Mouse (Mus musculus) monocyte, adult 2 months (primary cell): Measurements from ENCODE around the gene Scn3b.

ENCODE experiments used
- DNase-seq, 2 experiments: peaks; one replicate each; pipeline ENCODE4 v3.0.0; 2022; ENCODE audit warnings: low spot score in 2 of 2, low read depth in 1 of 2

Gene Scn3b

GRCm38 (mm10) chr9:40268040-40268747 is 823 bp upstream of the Scn3b start:
- DNase-seq, result no peak

- no peak for DNase-seq
Observed at GRCm38 (mm10) chr9:40268748-40269102, 292 bp upstream of the Scn3b start.

- no peak for DNase-seq
Observed at GRCm38 (mm10) chr9:40269880-40270279, 863 bp downstream of the Scn3b start.

GRCm38 (mm10) chr9:40271075-40271474 is 2.1 kb downstream of the Scn3b start:
- no peak for DNase-seq

GRCm38 (mm10) chr9:40272822-40273221 is 3.8 kb downstream of the Scn3b start:
- DNase-seq, result no peak

- DNase-seq, result no peak
Observed at GRCm38 (mm10) chr9:40275904-40276303, 6.9 kb downstream of the Scn3b start.

- no peak for DNase-seq
Observed at GRCm38 (mm10) chr9:40277671-40278070, 8.7 kb downstream of the Scn3b start.

- DNase-seq, result no peak
Observed at GRCm38 (mm10) chr9:40279438-40279837, 10.4 kb downstream of the Scn3b start.

GRCm38 (mm10) chr9:40282968-40283367 is 14.0 kb downstream of the Scn3b start:
- no peak for DNase-seq

- no peak for DNase-seq
Observed at GRCm38 (mm10) chr9:40292475-40292874, 23.5 kb downstream of the Scn3b start.

- no peak for DNase-seq
Observed at GRCm38 (mm10) chr9:40293286-40293685, 24.3 kb downstream of the Scn3b start.

GRCm38 (mm10) chr9:40293740-40294139 is 24.7 kb downstream of the Scn3b start:
- no peak for DNase-seq

- DNase-seq, result no peak
Observed at GRCm38 (mm10) chr9:40294210-40294609, 25.2 kb downstream of the Scn3b start.

GRCm38 (mm10) chr9:40294866-40295265 is 25.8 kb downstream of the Scn3b start:
- no peak for DNase-seq

- no peak for DNase-seq
Observed at GRCm38 (mm10) chr9:40296251-40296650, 27.2 kb downstream of the Scn3b start.

- DNase-seq, result no peak
Observed at GRCm38 (mm10) chr9:40297969-40298368, 29.0 kb downstream of the Scn3b start.

- DNase-seq, result no peak
Observed at GRCm38 (mm10) chr9:40299323-40299722, 30.3 kb downstream of the Scn3b start.

GRCm38 (mm10) chr9:40300018-40300989 is 31.3 kb downstream of the Scn3b start:
- DNase-seq, result no peak

GRCm38 (mm10) chr9:40301475-40301874 is 32.5 kb downstream of the Scn3b start:
- no peak for DNase-seq

- no peak for DNase-seq
Observed at GRCm38 (mm10) chr9:40302375-40302774, 33.4 kb downstream of the Scn3b start.

GRCm38 (mm10) chr9:40304243-40304642 is 35.2 kb downstream of the Scn3b start:
- DNase-seq, result no peak

GRCm38 (mm10) chr9:40307311-40307710 is 38.3 kb downstream of the Scn3b start:
- DNase-seq, result no peak
